24 mouse cellular contexts compared by ENCODE assay signal in genomic region chr2:173796674-173796963, GRCm38 (mm10).
"Had no signal": no experiment of that assay in that cellular context is flagged by ENCODE, and none has a peak within 500 bp of the region (broad histone marks: within the 10 kb centered on the region; RNA-seq: fewer than 3 reads in every experiment).

No protein-coding gene starts in this region.

- DNase-seq: forebrain, postnatal 0 days; gastrocnemius, postnatal 14 days; gastrocnemius, postnatal 36 days; heart, adult 18-20 months; heart, postnatal 10 days; kidney, adult 11 months; kidney, adult 2 months; kidney, adult 9 months; kidney, postnatal 14 days; kidney, postnatal 36 days; layer of hippocampus, adult 9-11 months; layer of hippocampus, postnatal 36 days; left cerebral cortex, postnatal 4 days; liver; liver, embryonic 13.5 days had no signal

- H3K4me2 ChIP-seq: heart, embryonic 12.5 days; hindbrain, embryonic 13.5 days; hindbrain, embryonic 15.5 days; kidney, embryonic 15.5 days; limb, embryonic 13.5 days; liver, embryonic 11.5 days; liver, embryonic 13.5 days; liver, embryonic 15.5 days had no signal

- H3K36me3 ChIP-seq: heart, embryonic 10.5 days; heart, embryonic 12.5 days; hindbrain, embryonic 13.5 days; hindbrain, embryonic 15.5 days; kidney, embryonic 15.5 days; limb, embryonic 13.5 days; liver, embryonic 13.5 days; liver, embryonic 15.5 days had no signal

- H3K9ac ChIP-seq: forebrain, postnatal 0 days; heart, embryonic 12.5 days; hindbrain, embryonic 13.5 days; hindbrain, embryonic 15.5 days; kidney, embryonic 15.5 days; limb, embryonic 13.5 days; liver, embryonic 13.5 days; liver, embryonic 15.5 days had no signal

- ATAC-seq: forebrain, postnatal 0 days; intestine, embryonic 16.5 days had no signal

- H3K27me3 ChIP-seq: heart, embryonic 12.5 days; hindbrain, embryonic 15.5 days; kidney, embryonic 15.5 days; limb, embryonic 13.5 days; liver, embryonic 13.5 days; liver, embryonic 15.5 days had no signal

- H3K9me3 ChIP-seq: heart, embryonic 10.5 days; heart, embryonic 12.5 days; hindbrain, embryonic 13.5 days; hindbrain, embryonic 15.5 days; kidney, embryonic 15.5 days; limb, embryonic 13.5 days; liver, embryonic 13.5 days; liver, embryonic 15.5 days had no signal

- H3K27ac ChIP-seq: heart, embryonic 10.5 days; hindbrain, embryonic 13.5 days; hindbrain, embryonic 15.5 days; liver, embryonic 13.5 days; liver, embryonic 15.5 days had no signal

- H3K4me1 ChIP-seq: liver, embryonic 15.5 days had no signal

- H3K4me3 ChIP-seq: heart, embryonic 10.5 days; heart, embryonic 12.5 days; hindbrain, embryonic 13.5 days; hindbrain, embryonic 15.5 days; kidney, embryonic 15.5 days; limb, embryonic 13.5 days; liver, embryonic 13.5 days; liver, embryonic 15.5 days had no signal
